Mouse (Mus musculus) cerebellum, adult 11 months (tissue): ENCODE data around the gene Tcf7l1.

Experiments used
- DNase-seq: peaks from one replicate; pipeline ENCODE4 v3.0.0; 2022

Gene Tcf7l1

GRCm38 (mm10) chr6:72619734-72620532 lies 169.1 kb downstream of the Tcf7l1 start:
- DNase-seq = no peak

GRCm38 (mm10) chr6:72616643-72617288 lies 172.3 kb downstream of the Tcf7l1 start, which contains the start of gene Tgoln1:
Tgoln1 (minus strand) TSS chr6:72617000.
- peak; percentile 92 for DNase-seq

GRCm38 (mm10) chr6:72615561-72616375 lies 173.3 kb downstream of the Tcf7l1 start:
- peak; percentile 29 for DNase-seq

GRCm38 (mm10) chr6:72615151-72615550 lies 173.9 kb downstream of the Tcf7l1 start:
- no peak for DNase-seq

- DNase-seq = no peak
Measured at GRCm38 (mm10) chr6:72610261-72610660, 178.8 kb downstream of the Tcf7l1 start.

- DNase-seq = no peak
Measured at GRCm38 (mm10) chr6:72608662-72609184, 180.3 kb downstream of the Tcf7l1 start.

GRCm38 (mm10) chr6:72607676-72608075 lies 181.4 kb downstream of the Tcf7l1 start:
- DNase-seq = no peak

- DNase-seq = no peak
Measured at GRCm38 (mm10) chr6:72607060-72607459, 182.0 kb downstream of the Tcf7l1 start.

- no peak for DNase-seq
Measured at GRCm38 (mm10) chr6:72604066-72604465, 185.0 kb downstream of the Tcf7l1 start.

- DNase-seq = peak; percentile 57
Measured at GRCm38 (mm10) chr6:72601732-72602131, 187.3 kb downstream of the Tcf7l1 start.

GRCm38 (mm10) chr6:72600771-72601170 lies 188.3 kb downstream of the Tcf7l1 start:
- no peak for DNase-seq

- no peak for DNase-seq
Measured at GRCm38 (mm10) chr6:72600216-72600615, 188.8 kb downstream of the Tcf7l1 start.

- DNase-seq = peak; percentile 51
Measured at GRCm38 (mm10) chr6:72598791-72599557, 190.1 kb downstream of the Tcf7l1 start.

GRCm38 (mm10) chr6:72597956-72598753 lies 190.9 kb downstream of the Tcf7l1 start, which contains the start of the genes Elmod3 and Retsat:
Elmod3 (minus strand) TSS chr6:72598413.
Retsat (plus strand) TSS chr6:72598475.
- peak; percentile 81 for DNase-seq

- DNase-seq = no peak
Measured at GRCm38 (mm10) chr6:72597083-72597874, 191.8 kb downstream of the Tcf7l1 start.

GRCm38 (mm10) chr6:72593914-72594313 lies 195.1 kb downstream of the Tcf7l1 start:
- no peak for DNase-seq

GRCm38 (mm10) chr6:72593011-72593803 lies 195.8 kb downstream of the Tcf7l1 start:
- no peak for DNase-seq

GRCm38 (mm10) chr6:72590111-72590510 lies 198.9 kb downstream of the Tcf7l1 start:
- no peak for DNase-seq

- no peak for DNase-seq
Measured at GRCm38 (mm10) chr6:72588307-72588706, 200.7 kb downstream of the Tcf7l1 start.

- DNase-seq = no peak
Measured at GRCm38 (mm10) chr6:72586701-72587100, 202.4 kb downstream of the Tcf7l1 start.
